Mouse (Mus musculus) activated CD4-positive, CD25-positive, alpha-beta regulatory T cell, adult 4 months (primary cell): ENCODE measurements around the gene Adat1. TPM values are rescaled to one million over a fixed set of nuclear protein-coding genes. Genes with fewer than 3 reads are reported as not detected.
"Not testable (repeated sequence)": the region's sequence is repeated elsewhere in the genome, so short reads cannot be mapped to it uniquely, and the experiment has no call there.

Experiments used
- ATAC-seq: one replicate; pipeline ENCODE4 v1.8.0; 2017
- polyA plus RNA-seq, 2 experiments: library from polyadenylated mRNA; unstranded; fragments of 100-300 nt; shearing (Covaris generic); gene quantifications; one replicate each; pipeline ENCODE4 v1.2.1; 2017

The Adat1 gene
- polyA plus RNA-seq, 2 experiments from 2014 or later: 3.9 to 4.1 TPM

- not testable (repeated sequence) for ATAC-seq
These were observed 53.8 kb downstream of the Adat1 start for GRCm38 (mm10) chr8:111938076-111938985.

DNA sequence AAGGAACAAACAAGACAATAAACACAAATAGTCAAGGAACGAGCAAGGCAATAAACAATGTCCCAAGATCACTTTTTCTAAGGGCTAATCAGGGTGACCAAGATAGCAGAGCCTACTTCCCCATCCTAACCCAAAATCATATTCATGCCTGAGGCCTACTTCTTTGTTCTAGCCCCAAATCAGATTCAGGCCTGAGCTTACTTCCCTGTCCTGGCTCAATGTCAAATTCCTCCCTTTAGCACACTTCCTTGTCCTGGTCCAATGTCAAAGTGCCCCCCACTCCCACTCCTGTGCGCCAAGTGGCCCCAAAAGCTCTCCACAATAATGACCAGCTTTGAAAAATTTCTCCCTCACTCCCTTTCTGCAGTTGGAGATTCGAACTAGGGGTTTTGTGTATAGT lies 54.9 kb downstream of the Adat1 start:
- no peak for ATAC-seq

- ATAC-seq: no peak
These were observed 57.9 kb downstream of the Adat1 start for GRCm38 (mm10) chr8:111934201-111934600.

- ATAC-seq: peak; percentile 100
These were observed 58.6 kb downstream of the Adat1 start, which contains the start of gene Tmem231 for GRCm38 (mm10) chr8:111933348-111934076. Tmem231 (minus strand) TSS chr8:111933881.

- no peak for ATAC-seq
These were observed 59.3 kb downstream of the Adat1 start for GRCm38 (mm10) chr8:111932580-111933336.

- no peak for ATAC-seq
These were observed 60.4 kb downstream of the Adat1 start for GRCm38 (mm10) chr8:111931721-111932120.

DNA sequence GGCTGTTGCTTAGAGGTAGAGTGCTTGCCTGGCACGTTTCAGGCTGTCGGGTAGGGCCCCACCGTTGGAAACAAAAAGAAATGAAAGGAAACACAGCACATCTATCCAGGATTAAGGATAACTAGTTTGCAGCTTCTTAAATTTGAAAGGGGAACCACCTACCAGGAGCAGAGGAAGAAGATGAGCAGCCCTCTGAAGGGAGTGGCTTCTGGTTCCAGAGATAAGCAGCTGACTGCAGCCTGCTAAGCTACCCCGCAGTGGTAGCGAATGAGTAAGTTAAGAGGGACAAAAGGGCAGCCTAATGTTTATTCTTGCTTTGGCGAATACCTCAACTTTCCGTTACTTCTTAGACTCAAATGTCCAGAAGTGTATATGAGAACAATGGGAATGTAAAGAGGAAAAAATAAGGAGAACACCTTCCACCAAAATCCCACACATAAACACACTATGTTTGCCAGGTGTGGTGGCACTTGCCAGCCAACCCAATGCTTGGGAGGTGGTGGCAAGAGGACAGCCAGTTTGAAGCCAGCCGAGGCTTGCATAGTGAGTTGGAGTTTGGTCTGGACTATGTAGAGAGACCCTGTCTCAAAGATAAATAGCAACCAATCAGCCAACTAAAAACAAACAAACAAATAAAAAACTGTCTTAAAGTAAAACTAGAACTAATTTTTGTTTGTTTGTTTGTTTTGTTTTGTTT lies 62.3 kb downstream of the Adat1 start:
- no peak for ATAC-seq

DNA sequence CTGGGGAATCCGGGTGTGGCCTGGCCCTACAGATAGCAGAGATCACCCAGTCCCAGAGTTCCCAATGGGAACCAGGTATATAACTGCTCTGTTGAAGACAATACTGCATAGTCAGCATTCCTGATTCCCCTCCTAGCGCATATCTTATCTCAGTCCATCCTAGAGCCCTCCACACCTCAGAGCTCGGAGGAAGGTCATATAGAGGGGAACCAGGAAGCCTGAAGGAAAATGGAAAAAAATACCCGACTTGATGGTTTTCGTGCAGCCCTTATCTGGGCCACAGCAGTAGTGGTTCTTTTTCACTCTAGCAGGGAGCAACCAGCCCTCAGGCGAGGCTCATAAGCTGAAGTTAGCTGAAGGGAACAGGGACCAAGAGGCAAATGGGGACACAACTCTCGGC lies 67.1 kb downstream of the Adat1 start:
- ATAC-seq: no peak

DNA sequence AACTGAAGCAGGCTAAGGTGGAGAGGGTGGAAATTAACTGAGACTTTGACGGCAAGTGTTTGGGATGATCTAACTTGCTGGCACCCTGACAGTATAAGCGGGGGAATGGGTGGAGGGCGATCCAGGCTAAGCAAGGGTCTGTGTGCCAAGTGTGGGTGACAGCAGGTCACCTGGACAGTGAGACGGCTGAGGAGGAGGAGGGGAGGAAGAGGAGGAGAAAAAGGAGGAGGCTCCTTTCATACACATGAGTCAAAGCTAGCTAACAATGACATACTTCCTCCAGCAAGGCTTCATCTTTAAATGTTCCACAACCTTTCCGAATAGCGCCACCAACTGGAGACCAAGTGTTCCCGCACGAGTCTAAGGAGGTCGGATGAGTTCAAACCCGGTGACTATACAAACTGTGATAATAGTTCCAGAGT lies 68.7 kb downstream of the Adat1 start:
- ATAC-seq: peak; percentile 77

GRCm38 (mm10) chr8:111920971-111921370 lies 71.1 kb downstream of the Adat1 start:
- no peak for ATAC-seq

DNA sequence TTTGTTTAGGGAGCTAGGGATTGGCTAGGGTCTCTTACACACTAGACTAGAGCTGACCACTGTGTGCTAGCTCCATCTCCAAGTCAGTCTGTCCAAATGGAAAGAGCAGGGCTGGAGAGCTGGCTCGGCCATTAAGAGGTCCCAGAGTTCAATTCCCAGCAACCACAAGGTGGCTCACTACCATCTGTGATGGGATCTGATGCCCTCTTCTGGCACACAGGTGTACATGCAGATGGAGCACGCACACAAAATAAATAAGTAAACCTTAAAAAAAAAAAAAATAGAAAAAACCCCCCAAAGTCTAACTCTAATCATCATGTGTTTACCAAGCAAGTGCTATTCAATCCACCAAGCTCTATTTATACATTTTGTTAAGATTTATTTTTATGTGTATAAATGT lies 72.4 kb downstream of the Adat1 start:
- ATAC-seq: no peak

Other genes with a start within 250 kb of the Adat1 start
- under 1 TPM; 0.21 to 0.38 TPM for gene Bcar1, start 248.5 kb downstream of the Adat1 start, polyA plus RNA-seq
- gene Cfdp1, start 138.0 kb downstream of the Adat1 start, polyA plus RNA-seq: 100 to 1,000 TPM; 118 to 135 TPM
- 1 to 10 TPM; 6.4 to 8.4 TPM for gene Tmem170, start 115.6 kb downstream of the Adat1 start, polyA plus RNA-seq
- not detected for gene Chst5, start 81.9 kb downstream of the Adat1 start, polyA plus RNA-seq
- 1 to 10 TPM; 1.4 to 1.8 TPM for gene Tmem231, start 58.4 kb downstream of the Adat1 start, polyA plus RNA-seq
- 100 to 1,000 TPM; 244 to 264 TPM for gene Gabarapl2, start 51.6 kb downstream of the Adat1 start, polyA plus RNA-seq
- 100 to 1,000 TPM; 142 to 152 TPM for gene Kars, start 19.0 kb upstream of the Adat1 start, polyA plus RNA-seq
- 1 to 10 TPM; 9.0 to 9.3 TPM for gene Terf2ip, start 19.1 kb upstream of the Adat1 start, polyA plus RNA-seq
- 1 to 10 TPM in 1 of 2 experiments, under 1 TPM in 1; 0.33 to 1.4 TPM for gene Gm6793, start 22.7 kb upstream of the Adat1 start, polyA plus RNA-seq